Mouse (Mus musculus) forelimb bud, embryonic 11.5 days (tissue): ENCODE measurements around the gene Cep350.
"Not testable (repeated sequence)": the region's sequence is repeated elsewhere in the genome, so short reads cannot be mapped to it uniquely, and the experiment has no call there.

Source experiments
- DNase-seq: peaks from one replicate; pipeline ENCODE4 v3.0.0-alpha.2; 2012; ENCODE audit warnings: low read depth, low spot score

The Cep350 gene

DNA sequence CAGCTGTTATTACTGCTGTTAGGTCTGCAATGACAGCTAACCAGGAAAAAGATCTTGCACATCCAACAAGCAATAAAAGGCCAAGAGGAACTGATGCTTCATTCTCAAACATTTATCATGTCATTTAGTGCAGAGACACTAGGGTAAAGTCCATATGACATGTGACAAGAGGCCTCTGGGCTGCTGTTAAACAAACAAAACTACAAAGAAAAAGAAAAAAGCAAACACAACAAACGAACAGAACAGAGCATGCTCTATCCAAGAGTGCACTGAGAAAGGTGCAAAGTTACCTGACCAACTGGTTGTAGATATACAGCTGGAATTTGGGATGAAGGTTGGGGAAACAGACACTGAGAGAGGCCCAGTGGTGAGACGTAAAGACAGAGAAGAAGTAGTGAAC, 86.2 kb downstream of the Cep350 start:
- no peak for DNase-seq

DNA sequence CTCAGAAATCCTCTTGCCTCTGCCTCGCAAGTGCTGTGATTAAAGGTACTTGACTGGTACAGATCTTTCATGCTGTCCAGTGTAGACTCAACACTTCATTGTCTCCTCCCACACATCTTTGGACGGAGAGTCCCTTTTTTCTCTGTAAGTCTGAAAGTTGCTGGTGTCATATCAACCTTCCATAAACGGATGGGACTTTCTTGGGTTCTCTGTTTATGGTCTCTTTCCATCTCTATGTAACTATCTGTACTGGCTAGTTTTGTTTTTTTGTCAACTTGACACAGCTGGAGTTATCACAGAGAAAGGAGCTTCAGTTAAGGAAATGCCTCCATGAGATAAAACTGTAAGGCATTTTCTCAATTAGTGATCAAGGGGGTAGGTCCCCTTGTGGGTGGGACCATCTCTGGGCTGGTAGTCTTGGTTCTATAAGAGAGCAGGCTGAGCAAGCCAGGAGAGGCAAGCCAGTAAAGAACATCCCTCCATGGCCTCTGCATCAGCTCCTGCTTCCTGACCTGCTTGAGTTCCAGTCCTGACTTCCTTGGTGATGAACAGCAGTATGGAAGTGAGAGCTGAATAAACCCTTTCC, 90.3 kb downstream of the Cep350 start:
- not testable (repeated sequence) for DNase-seq

GRCm38 (mm10) chr1:155879596-155879995, 93.5 kb downstream of the Cep350 start:
- DNase-seq, result no peak

DNA sequence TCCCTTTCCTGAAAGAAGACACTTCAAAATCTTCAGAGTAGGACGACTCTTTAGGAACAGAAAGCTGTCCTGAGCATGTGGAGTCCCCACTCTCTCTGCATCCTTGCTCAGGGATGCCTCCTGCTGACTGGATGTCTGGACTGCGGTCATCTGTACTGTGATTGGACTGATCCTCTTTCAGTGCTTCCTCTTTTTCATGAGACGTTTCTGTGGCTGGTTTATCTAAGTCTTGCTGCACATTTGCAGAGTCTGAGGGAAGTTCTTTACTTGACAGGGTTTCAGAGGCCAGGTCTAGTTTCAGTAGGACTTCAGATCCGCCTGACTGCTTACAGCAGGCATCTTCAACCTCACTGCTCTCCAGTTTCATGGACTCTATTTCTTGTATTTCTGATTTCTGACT, 110.1 kb downstream of the Cep350 start:
- DNase-seq, result no peak

DNA sequence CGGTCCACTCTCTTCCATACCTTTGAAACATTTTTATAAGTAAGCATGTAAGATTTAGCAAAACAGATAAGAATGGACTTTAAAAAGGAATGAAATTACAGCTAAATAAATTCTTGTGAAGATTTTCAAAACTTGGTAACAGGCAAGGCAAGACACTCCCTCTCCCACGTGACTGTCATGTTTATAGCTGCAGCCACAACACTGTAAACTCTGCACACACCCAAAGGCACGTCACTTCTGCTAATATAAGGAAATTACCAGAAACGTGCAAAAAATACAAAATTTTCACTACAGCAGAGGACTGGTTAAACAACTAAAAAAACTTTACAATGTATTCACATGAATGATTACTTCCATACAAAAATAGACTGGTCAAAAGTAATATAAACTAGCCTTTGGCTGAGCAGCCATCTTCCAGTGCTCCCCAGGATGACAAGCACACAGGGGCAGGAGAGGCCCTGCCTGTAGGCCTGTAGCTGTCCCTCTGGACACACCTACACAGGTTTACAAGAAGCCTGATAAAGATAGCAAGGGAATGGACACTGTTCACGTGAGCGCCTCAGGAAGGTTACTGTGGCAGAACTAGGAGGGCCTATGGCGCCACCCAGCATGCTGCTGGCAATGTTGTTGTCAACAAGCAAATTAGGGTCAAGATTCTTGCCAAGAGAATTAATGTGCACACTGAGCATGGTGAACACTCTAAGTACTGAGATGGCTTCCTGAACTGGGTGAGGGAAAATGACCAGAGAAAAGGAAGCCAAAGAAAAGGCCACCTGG, 117.9 kb downstream of the Cep350 start:
- no peak for DNase-seq

- no peak for DNase-seq
Measured at GRCm38 (mm10) chr1:155853009-155853408, 120.0 kb downstream of the Cep350 start.

GRCm38 (mm10) chr1:155844235-155844634, 128.8 kb downstream of the Cep350 start:
- DNase-seq, result no peak

- no peak for DNase-seq
Measured at GRCm38 (mm10) chr1:155843538-155843937, 129.5 kb downstream of the Cep350 start.

DNA sequence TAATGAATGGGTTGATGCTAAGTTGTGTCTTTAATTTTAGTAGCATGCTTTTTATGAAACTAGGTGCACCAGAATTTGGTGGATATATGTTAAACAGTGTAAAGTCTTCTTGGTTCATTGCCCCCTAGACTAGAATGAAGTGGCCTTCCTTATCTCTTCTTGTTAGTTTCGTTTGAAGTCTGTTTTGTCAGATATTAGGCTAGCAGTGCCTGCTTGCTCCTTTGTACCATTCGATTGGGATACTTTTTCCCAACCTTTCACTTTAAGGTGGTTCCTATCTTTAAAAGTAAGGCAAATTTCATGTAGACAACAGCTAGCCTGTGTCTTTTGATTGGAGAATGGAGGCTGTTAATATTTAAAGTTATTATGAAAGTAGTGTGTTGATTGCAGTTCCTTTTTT, 137.4 kb downstream of the Cep350 start:
- no peak for DNase-seq

DNA sequence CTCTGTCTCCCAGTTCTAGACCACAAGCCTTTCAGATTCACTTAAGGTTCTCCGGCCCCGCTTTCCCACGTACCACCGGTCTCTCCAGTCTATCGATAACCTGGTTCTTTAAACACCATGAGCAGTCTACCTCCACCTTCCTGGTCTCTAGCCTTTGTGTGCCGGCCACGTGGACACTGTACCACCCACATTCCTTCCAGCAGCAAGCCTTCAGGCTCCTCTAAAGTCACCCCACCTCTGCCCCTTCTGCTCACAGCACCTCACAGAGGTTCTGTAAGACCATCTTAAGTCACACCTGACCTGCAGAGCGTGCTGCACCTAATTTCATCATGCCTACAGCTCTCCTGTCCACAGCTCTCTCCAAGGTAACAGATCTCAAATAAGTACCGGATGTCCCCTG, 139.4 kb downstream of the Cep350 start:
- no peak for DNase-seq

GRCm38 (mm10) chr1:155831958-155832357, 141.1 kb downstream of the Cep350 start:
- no peak for DNase-seq

- no peak for DNase-seq
Measured at GRCm38 (mm10) chr1:155830861-155831260, 142.2 kb downstream of the Cep350 start.

DNA sequence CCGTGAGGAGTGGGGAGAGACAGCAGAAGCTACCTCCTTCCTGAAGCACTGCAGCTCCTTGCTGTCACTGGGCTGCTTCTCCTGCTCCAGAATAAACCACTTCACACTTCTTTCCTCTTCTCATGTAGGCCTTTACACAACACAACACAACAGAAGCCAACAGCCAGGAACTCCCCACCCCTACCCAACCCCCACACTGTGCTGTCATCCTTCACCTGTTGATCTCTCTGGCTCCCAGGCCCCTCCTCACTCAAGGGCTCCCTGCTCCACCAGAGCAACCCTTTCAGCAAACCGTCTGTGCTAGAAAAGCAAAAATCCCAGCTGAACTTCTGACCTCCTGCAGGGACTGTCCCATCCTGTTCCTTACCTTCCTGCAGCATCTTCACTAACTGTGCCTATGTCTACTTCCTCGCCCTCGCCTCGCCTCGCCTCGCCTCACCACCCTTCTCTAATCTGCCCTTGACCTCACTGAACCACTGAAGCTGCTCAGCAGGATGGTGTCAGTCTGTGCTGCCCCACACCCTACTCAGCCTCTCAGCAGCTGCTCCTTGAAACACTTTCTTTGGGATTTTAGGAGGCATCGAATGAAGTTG, 145.3 kb downstream of the Cep350 start:
- no peak for DNase-seq

- DNase-seq, result no peak
Measured at GRCm38 (mm10) chr1:155826803-155827395, 146.2 kb downstream of the Cep350 start.

DNA sequence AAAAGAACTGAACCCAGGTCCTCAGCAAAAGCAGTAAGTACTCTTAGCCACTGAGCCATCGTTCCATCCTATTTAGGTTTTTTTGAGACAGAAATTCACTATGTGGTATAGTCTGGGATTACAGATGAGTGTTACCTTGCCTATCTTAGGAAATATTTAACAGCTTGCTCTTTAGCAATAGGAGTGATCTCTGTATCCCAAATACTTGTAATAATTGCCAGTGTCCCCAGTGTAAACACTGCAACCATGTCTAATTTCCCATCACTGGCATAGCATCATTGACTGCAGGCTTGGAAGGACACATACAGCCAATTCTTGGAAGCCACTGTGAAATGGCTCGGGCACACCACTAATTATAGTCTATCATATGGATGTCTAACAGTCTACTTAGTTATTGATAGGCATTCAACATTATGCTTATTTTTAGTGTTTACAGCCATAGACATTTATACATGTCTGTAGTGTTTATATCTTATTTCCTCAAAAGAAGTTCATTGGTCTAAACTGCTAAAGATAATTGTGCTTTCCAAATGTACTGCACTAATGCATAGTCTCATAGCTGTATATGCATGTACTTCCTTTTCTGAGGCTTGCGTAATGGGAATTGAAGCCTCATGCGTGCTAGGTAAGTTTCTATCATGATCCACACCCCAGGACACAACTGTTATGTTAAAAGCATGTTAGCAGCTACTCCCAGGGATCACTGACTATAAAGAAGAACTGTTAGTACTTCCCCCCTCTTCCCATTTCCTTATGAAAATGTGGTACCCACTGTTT, 146.9 kb downstream of the Cep350 start:
- no peak for DNase-seq

DNA sequence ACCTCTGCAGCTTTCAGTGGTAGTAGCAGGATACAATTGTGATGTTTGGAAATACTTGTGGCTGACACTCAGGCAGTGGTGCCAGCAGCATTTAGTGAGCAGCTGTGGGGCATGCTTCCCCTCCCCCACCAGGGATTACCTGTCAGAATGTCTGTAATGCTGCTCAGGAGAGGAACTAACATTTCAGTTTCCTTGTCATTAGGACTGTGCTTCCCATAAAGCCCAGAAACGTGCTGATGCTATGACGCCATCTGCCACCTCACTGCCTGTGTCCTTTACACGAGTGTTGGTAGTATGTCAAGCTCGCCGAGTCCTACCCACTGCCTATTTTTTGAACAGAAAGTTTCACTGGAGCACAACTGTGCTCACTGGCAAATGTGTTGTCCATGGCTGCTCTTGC, 152.4 kb downstream of the Cep350 start:
- DNase-seq, result no peak

- DNase-seq, result no peak
Measured at GRCm38 (mm10) chr1:155816167-155816566, 156.9 kb downstream of the Cep350 start.

GRCm38 (mm10) chr1:155812581-155813499, 160.2 kb downstream of the Cep350 start, which contains the start of gene Qsox1:
TSS of gene Qsox1 (minus strand) at chr1:155812889.
- DNase-seq, result peak; percentile 87

DNA sequence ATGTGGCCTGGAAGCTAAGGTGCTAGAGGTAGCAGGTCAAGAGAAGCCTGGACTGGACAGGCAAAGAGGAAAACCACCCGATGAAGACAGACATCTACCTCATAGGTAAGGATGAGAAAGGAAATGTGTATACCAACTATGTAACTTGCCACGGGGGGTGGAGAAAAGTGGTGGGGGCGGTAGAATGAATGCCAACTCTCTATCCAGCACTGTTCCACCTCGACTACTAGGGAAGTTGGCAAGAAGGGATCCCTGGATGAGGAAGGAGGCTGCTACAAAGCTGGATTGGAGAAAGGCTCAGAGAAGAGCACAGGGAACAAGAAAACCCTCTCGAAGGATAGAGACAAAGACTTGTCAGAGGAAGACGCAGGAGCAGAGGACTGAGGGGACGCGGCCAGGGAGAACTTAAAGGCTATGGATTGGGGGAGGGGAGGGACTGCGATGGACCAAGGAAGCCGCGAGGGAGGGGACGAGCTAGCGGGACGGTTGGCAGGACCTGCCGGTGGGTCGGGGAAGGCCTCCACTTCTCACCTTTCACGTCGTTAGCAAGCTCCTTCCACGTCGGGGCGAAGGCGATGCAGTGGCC, 161.0 kb downstream of the Cep350 start:
- no peak for DNase-seq

GRCm38 (mm10) chr1:155810616-155811015, 162.4 kb downstream of the Cep350 start:
- DNase-seq, result peak; percentile 46
